Mouse (Mus musculus): Measurements from ENCODE around the gene Plscr3.

Plscr3 gene

GRCm38 (mm10) chr11:69846198-69846680, at the start of gene Plscr3:
Plscr3 (plus strand) TSS chr11:69846376.
- DNase-seq (ENCODE audit: low read depth) = peak; percentile 94

GRCm38 (mm10) chr11:69797924-69798323, 48.3 kb upstream of the Plscr3 start:
- no peak for DNase-seq (ENCODE audit: low read depth)

GRCm38 (mm10) chr11:69799394-69800137, 46.6 kb upstream of the Plscr3 start:
- no peak for DNase-seq (ENCODE audit: low read depth)

DNA sequence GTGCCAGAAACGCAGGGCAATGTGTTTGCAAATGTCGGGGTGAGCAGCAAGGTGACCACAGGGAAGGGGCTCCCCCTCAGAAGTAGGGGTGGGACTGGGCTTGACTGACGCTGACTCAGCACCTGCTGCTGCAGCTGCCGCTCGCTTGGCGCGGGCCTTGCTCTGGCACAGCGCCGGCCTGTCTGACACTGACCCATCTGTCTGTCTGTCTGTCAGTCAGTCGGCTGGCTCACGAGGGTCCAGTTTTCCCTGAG, 46.1 kb upstream of the Plscr3 start:
- DNase-seq (ENCODE audit: low read depth) = peak; percentile 40

- peak; percentile 42 for DNase-seq (ENCODE audit: low read depth)
Measured at GRCm38 (mm10) chr11:69800392-69801197, 45.6 kb upstream of the Plscr3 start.

GRCm38 (mm10) chr11:69801379-69801977, 44.7 kb upstream of the Plscr3 start, which contains the start of gene Fgf11:
Fgf11 (minus strand) TSS chr11:69801857.
- DNase-seq (ENCODE audit: low read depth) = no peak

DNA sequence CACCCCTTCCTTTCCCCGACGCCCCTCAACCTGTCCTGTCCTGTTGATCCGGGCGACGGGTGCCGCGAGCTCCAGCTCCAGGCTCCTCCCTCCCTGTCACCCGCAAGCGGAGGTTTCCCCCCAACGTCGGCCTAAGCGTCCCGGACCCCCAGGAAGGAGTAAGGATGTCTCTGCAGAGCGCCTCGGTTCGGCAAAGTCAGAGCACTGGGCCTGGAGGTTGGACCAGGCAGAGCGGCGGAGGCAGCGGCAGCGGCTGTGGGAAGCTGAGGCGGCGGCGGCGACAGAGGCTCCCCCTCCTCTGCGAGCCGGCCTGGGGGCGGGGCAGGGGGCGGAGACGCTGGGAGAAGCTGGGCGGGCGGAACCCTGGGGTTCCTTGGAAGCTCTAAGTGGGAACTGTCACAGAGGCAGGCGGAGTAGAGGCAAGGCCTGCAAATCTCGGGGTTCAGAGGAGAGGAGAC, 43.5 kb upstream of the Plscr3 start:
- peak; percentile 58 for DNase-seq (ENCODE audit: low read depth)

DNA sequence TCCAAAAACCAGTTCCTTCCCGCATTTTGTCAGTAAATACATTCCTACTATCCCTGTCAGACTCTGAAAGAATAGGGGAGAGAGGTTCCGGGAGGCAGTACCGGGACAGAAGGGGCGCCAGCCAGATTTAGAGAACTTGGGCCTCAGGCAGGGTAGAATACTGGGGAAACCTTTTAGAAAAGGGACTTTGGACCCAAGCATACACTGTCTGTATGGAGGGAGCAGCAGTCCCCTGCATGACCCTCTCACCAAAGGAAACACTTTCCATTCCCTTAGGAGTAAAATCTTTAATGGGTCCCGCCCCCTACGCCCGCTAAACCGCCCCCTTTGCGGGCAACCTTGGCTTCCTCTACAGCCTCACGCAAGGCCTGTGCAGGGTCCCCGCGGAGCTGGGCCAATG, 42.8 kb upstream of the Plscr3 start:
- no peak for DNase-seq (ENCODE audit: low read depth)

DNA sequence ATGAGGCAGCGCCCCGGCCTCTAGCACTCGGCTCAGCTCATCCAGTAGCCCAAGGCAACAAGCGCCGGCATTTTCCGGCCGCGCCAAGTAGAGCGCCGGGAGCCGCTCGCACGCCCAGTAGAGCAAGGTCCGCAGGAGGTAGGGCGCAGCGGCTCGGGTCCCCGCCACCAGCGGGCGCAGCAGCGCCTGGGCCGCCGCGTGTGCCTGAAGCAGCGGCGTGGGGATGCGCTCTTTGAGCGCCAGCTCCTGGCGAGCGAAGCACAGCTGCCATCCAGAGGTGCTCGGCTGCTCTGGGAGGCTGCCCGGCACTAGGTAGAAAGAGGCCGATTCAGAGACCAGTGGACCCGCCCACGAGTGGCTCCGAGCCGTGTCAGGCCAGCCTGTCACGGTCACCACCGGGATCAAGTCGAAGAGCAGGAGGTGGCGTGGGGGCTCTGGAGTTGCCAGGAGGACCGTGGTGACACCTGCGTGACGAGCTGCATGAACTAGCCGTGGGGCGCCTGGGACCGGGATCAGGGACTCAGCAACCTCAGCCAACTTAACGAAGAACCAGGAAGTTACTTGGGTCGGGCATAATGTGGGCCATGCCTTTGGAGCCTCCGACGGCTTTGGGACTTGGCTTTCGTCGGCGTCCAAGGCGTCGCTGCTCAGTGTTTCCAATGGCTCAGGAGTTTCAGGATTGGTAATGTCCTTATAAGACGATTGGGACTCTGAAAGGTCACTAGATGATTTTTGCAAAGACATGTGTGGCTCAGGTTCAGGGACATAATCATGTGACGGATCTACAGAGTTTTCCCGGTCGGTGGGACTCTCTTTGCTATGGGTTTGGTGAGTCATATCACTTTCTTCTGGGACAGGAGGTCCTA, 42.2 kb upstream of the Plscr3 start:
- DNase-seq (ENCODE audit: low read depth) = peak; percentile 85

- DNase-seq (ENCODE audit: low read depth) = no peak
Measured at GRCm38 (mm10) chr11:69804652-69804940, 41.6 kb upstream of the Plscr3 start.

- DNase-seq (ENCODE audit: low read depth) = no peak
Measured at GRCm38 (mm10) chr11:69804972-69805909, 40.9 kb upstream of the Plscr3 start, which contains the start of gene Tmem102. Tmem102 (minus strand) TSS chr11:69805624.

GRCm38 (mm10) chr11:69806378-69806777, 39.8 kb upstream of the Plscr3 start:
- DNase-seq (ENCODE audit: low read depth) = no peak

DNA sequence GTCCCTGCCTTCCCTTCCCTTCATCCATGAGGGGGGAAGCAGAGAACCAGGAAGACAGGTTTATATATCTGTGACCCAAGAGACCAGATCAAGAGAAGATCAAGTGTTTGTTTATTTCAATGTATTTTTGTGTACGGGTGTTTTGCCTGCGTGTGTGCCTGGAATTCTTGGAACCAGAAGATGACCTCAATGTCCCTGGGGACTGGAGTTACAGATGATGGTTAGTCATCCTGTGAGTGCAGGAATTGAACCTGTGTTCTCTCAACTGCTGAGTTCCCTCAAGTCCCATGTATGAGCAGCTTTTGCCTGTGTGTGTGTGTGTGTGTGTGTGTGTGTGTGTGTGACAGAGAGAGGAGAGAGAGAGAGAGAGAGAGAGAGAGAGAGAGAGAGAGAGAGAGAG, 38.5 kb upstream of the Plscr3 start:
- peak; percentile 58 for DNase-seq (ENCODE audit: low read depth)

DNA sequence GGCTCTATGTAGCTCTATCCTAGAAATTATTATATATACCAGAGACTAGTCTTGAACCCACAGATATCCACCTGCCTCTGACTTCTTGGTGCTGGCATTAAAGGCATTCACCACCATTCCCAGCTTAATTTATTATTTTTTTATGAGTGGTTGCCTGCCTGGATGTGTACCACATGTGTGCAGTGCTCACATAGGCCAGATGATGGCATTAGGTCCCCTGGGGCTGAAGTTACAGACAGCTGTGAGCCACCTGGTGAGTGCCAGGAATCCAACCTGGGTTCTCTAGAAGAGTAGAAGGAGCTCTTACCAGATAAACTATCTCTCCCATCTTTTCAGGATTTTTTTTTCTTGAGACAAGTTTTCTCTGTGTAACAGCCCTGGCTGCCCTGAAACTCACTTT, 35.9 kb upstream of the Plscr3 start:
- no peak for DNase-seq (ENCODE audit: low read depth)

GRCm38 (mm10) chr11:69815155-69815554, 31.0 kb upstream of the Plscr3 start, which contains the start of gene Gm39566:
Gm39566 (minus strand) TSS chr11:69815298.
- DNase-seq (ENCODE audit: low read depth) = no peak

GRCm38 (mm10) chr11:69816520-69816919, 29.7 kb upstream of the Plscr3 start:
- DNase-seq (ENCODE audit: low read depth) = no peak

- DNase-seq (ENCODE audit: low read depth) = no peak
Measured at GRCm38 (mm10) chr11:69818365-69818764, 27.8 kb upstream of the Plscr3 start, which contains the start of gene Spem2. Spem2 (minus strand) TSS chr11:69818465.

DNA sequence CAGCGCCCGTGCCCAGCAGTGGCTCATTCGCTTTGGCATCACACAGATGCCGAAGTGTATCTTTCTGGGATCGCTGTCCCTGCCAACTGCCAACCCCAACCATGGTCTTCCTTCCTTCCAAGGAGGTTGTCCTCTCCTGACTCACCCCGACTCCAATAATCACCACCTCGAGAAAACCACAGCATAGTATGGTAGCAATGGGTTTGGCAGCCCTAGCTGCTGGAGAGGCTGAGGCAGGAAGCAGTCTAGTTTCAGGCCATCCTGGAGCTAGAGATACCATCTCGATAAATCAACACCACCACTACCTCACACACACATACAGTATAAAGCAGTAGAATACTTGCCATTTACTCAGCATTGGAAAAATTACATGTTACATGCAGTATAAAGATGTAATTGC, 27.3 kb upstream of the Plscr3 start:
- no peak for DNase-seq (ENCODE audit: low read depth)

GRCm38 (mm10) chr11:69822080-69822479, 24.1 kb upstream of the Plscr3 start, which contains the start of gene Spem1:
Spem1 (minus strand) TSS chr11:69822180.
- no peak for DNase-seq (ENCODE audit: low read depth)

DNA sequence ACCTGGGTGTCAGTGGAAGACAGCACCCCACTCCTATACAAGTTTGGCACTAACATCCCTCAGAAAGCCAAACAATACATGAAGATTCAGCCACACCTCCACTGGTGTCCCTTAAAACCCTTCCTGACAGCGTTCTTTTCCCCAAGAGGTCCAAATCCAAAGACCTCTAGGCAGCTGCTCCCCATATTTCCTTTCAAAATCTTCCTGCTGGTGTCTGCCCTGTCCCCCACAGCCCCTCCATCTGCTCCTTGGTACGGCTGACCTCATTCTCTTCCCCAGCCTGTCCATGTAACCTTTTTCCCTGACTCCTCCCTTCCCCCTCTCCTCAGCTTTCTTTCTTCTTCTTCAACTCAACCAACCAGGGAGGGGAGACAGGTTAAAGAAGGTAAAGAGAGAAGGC, 22.7 kb upstream of the Plscr3 start:
- no peak for DNase-seq (ENCODE audit: low read depth)

DNA sequence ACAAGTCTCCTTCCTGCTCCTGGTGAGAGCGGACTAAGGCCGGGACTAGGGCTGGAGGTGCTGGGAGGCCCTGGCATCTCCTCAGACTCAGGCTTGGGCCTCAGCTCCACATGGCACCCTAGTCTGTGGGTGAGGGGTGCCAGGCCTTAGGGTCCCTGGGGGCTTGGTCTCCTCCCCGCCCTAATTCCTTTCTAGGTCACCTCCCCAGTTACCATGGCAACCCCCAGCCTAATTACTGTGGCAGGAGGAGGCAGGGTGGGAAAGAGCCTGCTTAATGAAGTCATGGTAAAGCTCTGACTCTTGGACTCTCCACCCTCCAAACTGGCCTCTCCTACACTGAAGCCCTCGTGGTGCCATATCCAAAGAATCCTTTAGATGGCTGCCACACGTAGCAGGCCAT, 17.3 kb upstream of the Plscr3 start:
- DNase-seq (ENCODE audit: low read depth) = no peak

Data from NIH3T3 (cell line).